14 mouse cellular contexts compared by ENCODE assay signal in genomic region chr13:10182756-10183155, GRCm38 (mm10).
"Had no signal": no experiment of that assay in that cellular context is flagged by ENCODE, and none has a peak within 500 bp of the region (broad histone marks: within the 10 kb centered on the region; RNA-seq: fewer than 3 reads in every experiment).

No protein-coding gene starts in this region.

- H3K27ac ChIP-seq: layer of hippocampus, adult 2 months; limb, embryonic 12.5 days; liver, embryonic 13.5 days; macrophage; midbrain, embryonic 13.5 days; neural tube, embryonic 15.5 days had no signal

- H3K4me3 ChIP-seq: layer of hippocampus, adult 2 months; limb, embryonic 12.5 days; liver, embryonic 13.5 days; midbrain, embryonic 13.5 days; myocyte; neural tube, embryonic 15.5 days had no signal

- H3K4me2 ChIP-seq: limb, embryonic 12.5 days; liver, embryonic 13.5 days; midbrain, embryonic 13.5 days; neural tube, embryonic 15.5 days had no signal

- H3K4me1 ChIP-seq: limb, embryonic 12.5 days; liver, embryonic 13.5 days; midbrain, embryonic 13.5 days; neural tube, embryonic 15.5 days had no signal

- DNase-seq: kidney, adult 18-20 months; kidney, postnatal 10 days; kidney, postnatal 4 days; liver; liver, embryonic 13.5 days; liver, postnatal 0 days; right cerebral cortex, postnatal 4 days; thymus, postnatal 36 days had no signal

- H3K36me3 ChIP-seq: limb, embryonic 12.5 days; liver, embryonic 13.5 days; midbrain, embryonic 13.5 days; neural tube, embryonic 15.5 days had no signal

- H3K27me3 ChIP-seq: limb, embryonic 12.5 days; liver, embryonic 13.5 days; midbrain, embryonic 13.5 days; neural tube, embryonic 15.5 days had no signal

- ATAC-seq: liver, postnatal 0 days; midbrain, embryonic 13.5 days had no signal

- H3K9ac ChIP-seq: limb, embryonic 12.5 days; liver, embryonic 13.5 days; liver, postnatal 0 days; midbrain, embryonic 13.5 days; neural tube, embryonic 15.5 days had no signal

- H3K9me3 ChIP-seq: limb, embryonic 12.5 days; liver, embryonic 13.5 days; midbrain, embryonic 13.5 days; neural tube, embryonic 15.5 days had no signal
